Mouse (Mus musculus) thymus, adult 2 months (tissue): ENCODE measurements around the gene Nampt.

Source experiments
- CTCF ChIP-seq: fragments of 200-500 bp; IDR thresholded peaks from 2 replicates; pipeline ENCODE4 v1.5.1; 2012; ENCODE audit warnings: mild to moderate bottlenecking, control low read depth, low read length, moderate library complexity, borderline replicate concordance; ENCODE audit not compliant: control insufficient read depth, poor library complexity, insufficient read depth; ENCODE audit errors: extremely low read depth
- POLR2A ChIP-seq: fragments of 200-500 bp; IDR thresholded peaks from 2 replicates; pipeline ENCODE4 v1.6.1; 2012; ENCODE audit warnings: mild to moderate bottlenecking, low read length, control low read depth, moderate library complexity; ENCODE audit not compliant: control insufficient read depth, poor library complexity, insufficient read depth; ENCODE audit errors: extremely low read depth

- no peak for TF ChIP-seq CTCF
- TF ChIP-seq POLR2A, result no peak
Measured at GRCm38 (mm10) chr12:32853757-32854156, 34.4 kb downstream of the Nampt start.
